Mouse (Mus musculus) cerebellum, adult 2 months (tissue): Measurements from ENCODE around the gene Bak1.

Experiments used
- CTCF ChIP-seq: fragments of 200-500 bp; IDR thresholded peaks from 2 replicates; pipeline ENCODE4 v1.5.1; 2011; ENCODE audit warnings: low read depth, mild to moderate bottlenecking, control low read depth, low read length, moderate library complexity, borderline replicate concordance; ENCODE audit not compliant: insufficient read depth
- POLR2A ChIP-seq: fragments of 200-500 bp; IDR thresholded peaks from 2 replicates; pipeline ENCODE4 v1.6.1; 2011; ENCODE audit warnings: low read length, control low read depth, borderline replicate concordance; ENCODE audit not compliant: insufficient read depth

GRCm38 (mm10) chr17:27056812-27057516 lies 28.2 kb upstream of the Bak1 start, which contains the start of gene Itpr3:
- no peak for TF ChIP-seq CTCF
- TF ChIP-seq POLR2A, result 0 out of 2 replicates have a peak, but pooled peaks have one; percentile 45
